Mouse (Mus musculus) brain, embryonic 14.5 days (tissue): Measurements from ENCODE around the gene Tmem221.

Experiments used
- CTCF ChIP-seq: fragments of 200-500 bp; IDR thresholded peaks from 2 replicates; pipeline ENCODE4 v1.5.1; 2012; ENCODE audit warnings: inconsistent platforms, mild to moderate bottlenecking, moderate library complexity, borderline replicate concordance; ENCODE audit not compliant: insufficient read depth, insufficient read length; ENCODE audit errors: extremely low read depth
- POLR2A ChIP-seq: fragments of 200-500 bp; IDR thresholded peaks from 2 replicates; pipeline ENCODE4 v1.6.1; 2012; ENCODE audit warnings: mild to moderate bottlenecking, inconsistent platforms, borderline replicate concordance; ENCODE audit not compliant: poor library complexity, insufficient read depth, insufficient read length, severe bottlenecking; ENCODE audit errors: extremely low read depth

GRCm38 (mm10) chr8:71591471-71592373, 33.1 kb upstream of the Tmem221 start, which contains the start of gene Pgls:
- TF ChIP-seq CTCF, result no peak
- peak; percentile 92 for TF ChIP-seq POLR2A
